10 mouse cellular contexts compared by ENCODE assay signal in the genomic region with DNA sequence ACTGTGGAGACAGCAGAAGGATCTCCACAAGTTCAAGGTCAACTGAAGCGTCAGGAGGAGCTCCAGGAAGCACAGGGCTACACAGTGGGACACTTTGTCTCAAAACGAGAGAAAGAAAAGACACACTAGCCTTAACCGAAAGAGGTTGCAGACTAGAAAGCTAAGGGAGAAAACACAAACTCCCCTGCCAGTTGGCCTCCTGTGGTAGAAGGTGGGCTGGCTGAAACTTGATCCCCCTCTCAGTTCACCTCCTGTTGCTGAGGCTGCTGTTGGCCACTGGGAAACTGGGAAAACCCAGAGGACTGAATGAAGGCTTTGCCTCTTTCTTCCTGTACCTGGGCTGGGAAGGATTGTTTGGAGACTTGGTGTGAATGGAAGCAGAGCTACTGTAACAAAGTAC. TPM values are rescaled to one million over a fixed set of nuclear protein-coding genes. Genes with fewer than 3 reads are reported as not detected.
A peak's percentile ranks its signal among the peaks of the same experiment; 100 is the strongest.
DNase-seq lines count a peak whose midpoint lies in the region; ATAC-seq lines count a peak whose summit lies in the region.
"Had no signal": no experiment of that assay in that cellular context is flagged by ENCODE, and none has a peak within 500 bp of the region (broad histone marks: within the 10 kb centered on the region; RNA-seq: fewer than 3 reads in every experiment).

No protein-coding gene starts in this region.

- H3K4me1 ChIP-seq in heart, embryonic 12.5 days (replicated peaks), result peaks cover 46% of the 10 kb centered on the region
- H3K4me1 ChIP-seq in heart, embryonic 16.5 days (ENCODE audit: control insufficient read depth, insufficient read depth, low read length), result peaks cover 29% of the 10 kb centered on the region
- H3K4me1 ChIP-seq in liver, embryonic 13.5 days (replicated peaks), result no peaks in the 10 kb centered on the region; the same call in 1 of the 2 replicates

- H3K4me3 ChIP-seq in heart, embryonic 12.5 days, result peak overlapping the region; percentile 36
- peak overlapping the region; percentile 48 for H3K4me3 ChIP-seq in heart, embryonic 16.5 days (ENCODE audit: low read length)
- H3K4me3 ChIP-seq in liver, embryonic 13.5 days (replicated peaks), result 0 out of 2 replicates have a peak overlapping the region, but pooled peaks have one; percentile 8

- H3K27ac ChIP-seq in heart, embryonic 12.5 days (ENCODE audit: poor library complexity, severe bottlenecking), result peak overlapping the region; percentile 24
- peak overlapping the region; percentile 79 for H3K27ac ChIP-seq in heart, embryonic 16.5 days (ENCODE audit: low read length)
- H3K27ac ChIP-seq in liver, embryonic 13.5 days, result no peak overlapping the region

- DNase-seq in heart, adult 8-10 months (ENCODE audit: low spot score), result no peak
- peak; percentile 56 for DNase-seq in R1 (ENCODE audit: low read depth, low spot score)
- no peak for DNase-seq in liver, embryonic 13.5 days
- no peak for DNase-seq in cerebellum, postnatal 14 days
- DNase-seq in urinary bladder, postnatal 25 days (ENCODE audit: low spot score), result no peak
- no peak for DNase-seq in lung, postnatal 36 days
- DNase-seq: adrenal gland, postnatal 10 days had no signal

- ATAC-seq in heart, embryonic 12.5 days (ENCODE audit: insufficient number of reproducible peaks, low FRiP score), result no peak
- ATAC-seq in heart, embryonic 16.5 days (replicated peaks; ENCODE audit: extremely low read depth, insufficient read depth, low FRiP score), result no peak
- no peak for ATAC-seq in liver, embryonic 13.5 days (ENCODE audit: low read depth)

- peak overlapping the region; percentile 52; the same call in 1 of the 2 replicates for H3K9ac ChIP-seq in heart, embryonic 12.5 days
- peak overlapping the region; percentile 97 for H3K9ac ChIP-seq in heart, embryonic 16.5 days (ENCODE audit: low read length)
- no peak overlapping the region for H3K9ac ChIP-seq in liver, embryonic 13.5 days

- WGBS in heart, embryonic 12.5 days, result 14% methylated on average over 3 of the region's 3 CpGs
- 17% methylated on average over 3 of the region's 3 CpGs for WGBS in heart, embryonic 16.5 days
- 56% methylated on average over 3 of the region's 3 CpGs for WGBS in liver, embryonic 13.5 days (ENCODE audit: insufficient replicate concordance)

- peak overlapping the region; percentile 67 for H3K4me2 ChIP-seq in heart, embryonic 12.5 days
- H3K4me2 ChIP-seq in heart, embryonic 16.5 days (ENCODE audit: low read depth, low read length), result peak overlapping the region; percentile 65
- peak overlapping the region; percentile 24; the same call in 1 of the 2 replicates for H3K4me2 ChIP-seq in liver, embryonic 13.5 days

- H3K9me3 ChIP-seq in heart, embryonic 12.5 days (replicated peaks), result no peaks in the 10 kb centered on the region
- no peaks in the 10 kb centered on the region for H3K9me3 ChIP-seq in heart, embryonic 16.5 days (replicated peaks; ENCODE audit: control insufficient read depth, low read length)
- no peaks in the 10 kb centered on the region for H3K9me3 ChIP-seq in liver, embryonic 13.5 days (replicated peaks)

- H3K27me3 ChIP-seq in heart, embryonic 12.5 days (replicated peaks), result no peaks in the 10 kb centered on the region
- H3K27me3 ChIP-seq in heart, embryonic 16.5 days (ENCODE audit: control insufficient read depth, insufficient read depth, low read length), result no peaks in the 10 kb centered on the region
- H3K27me3 ChIP-seq in liver, embryonic 13.5 days, result peaks cover 35% of the 10 kb centered on the region

- H3K36me3 ChIP-seq in heart, embryonic 12.5 days, result peaks cover 37% of the 10 kb centered on the region
- H3K36me3 ChIP-seq in heart, embryonic 16.5 days (ENCODE audit: control insufficient read depth, insufficient read depth), result peaks cover 20% of the 10 kb centered on the region
- no peaks in the 10 kb centered on the region for H3K36me3 ChIP-seq in liver, embryonic 13.5 days

RNA-seq across cellular contexts. Expression of gene Ccnjl, which starts 1.5 kb away (rescaled TPM):
- polyA plus RNA-seq in heart, embryonic 12.5 days (2016; fragmentation: Nextera tagmentation; extraction: Ambion mirVana), result 18.9 and 22.9 TPM in 2 replicates
- total RNA-seq in heart, adult 8-10 months (2022), result 1 to 10 TPM in 3 of 4 experiments, under 1 TPM in 1; 0.87 to 2.2 (median 1.4) TPM
- polyA plus RNA-seq in heart, embryonic 16.5 days (2015; fragmentation: Nextera tagmentation; extraction: Ambion mirVana), result 19.5 and 20.4 TPM in 2 replicates
- 2.7 and 2.8 TPM in 2 replicates for polyA plus RNA-seq in liver, embryonic 13.5 days (2015; fragmentation: Nextera tagmentation; extraction: Ambion mirVana)

RNA-seq across cellular contexts. Expression of gene C1qtnf2, which starts 56.0 kb away (rescaled TPM):
- 2.0 TPM in 2 replicates for polyA plus RNA-seq in heart, embryonic 12.5 days (2016; fragmentation: Nextera tagmentation; extraction: Ambion mirVana)
- total RNA-seq in heart, adult 8-10 months (2022), result 1 to 10 TPM; 3.6 to 5.2 (median 4.0) TPM
- polyA plus RNA-seq in heart, embryonic 16.5 days (2015; fragmentation: Nextera tagmentation; extraction: Ambion mirVana), result 6.2 and 6.3 TPM in 2 replicates
- polyA plus RNA-seq in liver, embryonic 13.5 days (2015; fragmentation: Nextera tagmentation; extraction: Ambion mirVana), result 0.54 and 1.0 TPM in 2 replicates

RNA-seq across cellular contexts. Expression of gene 4933415A04Rik, which starts 56.8 kb away (rescaled TPM):
- 4.6 and 5.6 TPM in 2 replicates for polyA plus RNA-seq in heart, embryonic 12.5 days (2016; fragmentation: Nextera tagmentation; extraction: Ambion mirVana)
- under 1 TPM; 0.22 to 0.57 (median 0.48) TPM for total RNA-seq in heart, adult 8-10 months (2022)
- polyA plus RNA-seq in heart, embryonic 16.5 days (2015; fragmentation: Nextera tagmentation; extraction: Ambion mirVana), result 4.5 and 5.5 TPM in 2 replicates
- 0.73 and 0.93 TPM in 2 replicates for polyA plus RNA-seq in liver, embryonic 13.5 days (2015; fragmentation: Nextera tagmentation; extraction: Ambion mirVana)
- total RNA-seq: liver, adult 2 months had no signal
- polyA plus RNA-seq: liver, adult 2 months had no signal
